Mouse (Mus musculus): Measurements from ENCODE around the gene Osm.

The Osm gene

DNA sequence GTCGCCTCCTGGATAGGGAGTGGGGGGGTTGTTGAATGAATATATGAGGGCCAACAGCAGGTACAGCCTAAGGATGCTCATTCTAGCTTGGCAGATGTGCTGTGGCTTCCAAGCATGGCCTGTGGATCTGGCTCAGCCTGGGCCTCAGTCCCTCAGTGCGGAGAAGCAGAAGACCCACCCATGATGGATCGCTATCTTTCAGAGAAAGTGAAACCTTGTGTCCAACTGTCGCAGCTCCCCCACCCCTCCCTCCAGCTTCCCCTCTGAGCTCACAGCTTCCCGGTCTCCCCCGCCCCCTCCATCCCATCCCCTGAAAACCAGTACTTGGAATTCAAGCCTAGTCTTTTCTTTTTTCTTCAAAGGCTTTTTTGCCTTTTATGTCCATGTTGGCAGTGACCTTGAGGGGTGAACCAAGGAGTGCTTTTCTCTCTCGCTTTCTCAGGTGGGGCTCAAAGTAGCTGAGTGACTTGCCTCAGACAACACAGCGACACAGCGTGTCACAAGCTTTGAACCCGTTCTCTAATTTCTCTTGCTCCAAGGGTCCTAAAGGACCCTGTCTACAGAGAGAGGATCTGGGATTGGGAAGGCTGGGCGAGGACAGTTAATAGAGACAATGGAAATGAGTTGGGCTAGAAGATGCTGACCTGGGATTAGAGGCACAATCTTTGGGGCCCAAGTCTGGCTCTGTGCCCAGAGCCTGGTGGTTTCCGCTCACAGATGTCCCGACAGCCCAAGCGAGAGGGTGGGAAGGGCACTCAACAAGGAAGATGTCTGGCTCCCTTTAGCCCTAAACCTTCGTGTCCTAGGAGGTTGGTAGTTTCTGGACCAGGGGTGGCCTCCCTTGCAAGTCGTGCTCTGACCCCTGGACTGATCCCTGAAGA lies at the start of gene Osm:
Osm (plus strand) TSS at position 756 of the 881 bp plus-strand sequence.
- DNase-seq (ENCODE audit: low spot score in 2 of 2), result peak in 1 of 2 experiments; percentile 32

DNA sequence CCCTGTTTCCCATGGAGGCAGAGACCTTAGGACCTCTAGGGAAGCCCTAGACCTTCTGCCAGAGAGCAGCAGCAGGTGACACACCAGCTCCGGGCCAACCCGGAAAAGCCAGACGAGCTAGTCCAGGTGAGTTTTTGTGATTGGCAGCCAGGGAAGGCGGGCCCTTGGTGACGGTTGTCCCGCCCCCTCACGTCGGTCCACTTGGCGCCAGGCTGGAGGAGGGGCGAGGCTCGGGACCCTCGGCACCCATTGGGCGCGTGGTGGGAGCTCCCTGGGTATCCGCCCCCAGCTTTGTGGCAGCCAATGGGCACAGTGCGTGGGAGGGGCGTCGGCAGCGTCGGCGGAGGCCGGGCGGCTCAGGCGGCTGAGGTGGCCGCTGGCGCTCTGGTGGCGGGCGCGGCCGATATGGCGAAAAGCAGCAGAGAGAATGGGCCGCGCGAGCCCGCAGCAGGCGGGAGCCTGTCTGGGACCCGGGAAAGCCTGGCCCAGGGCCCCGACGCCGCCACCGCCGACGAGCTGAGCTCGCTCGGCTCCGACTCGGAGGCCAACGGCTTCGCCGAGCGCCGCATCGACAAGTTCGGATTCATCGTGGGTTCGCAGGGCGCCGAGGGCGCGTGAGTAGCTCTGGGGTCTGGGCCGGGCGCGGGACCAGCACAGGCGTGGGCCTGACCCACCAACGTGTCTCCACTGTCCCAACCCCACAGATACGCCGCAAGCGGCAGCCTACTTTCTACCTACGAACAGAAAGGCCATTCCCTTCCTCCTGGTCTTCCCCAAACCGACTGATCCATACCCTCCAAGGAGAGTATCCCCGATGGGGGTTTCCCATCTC lies 49.5 kb upstream of the Osm start, which contains the start of gene Tbc1d10a:
Tbc1d10a (plus strand) TSS at position 304 of the 832 bp plus-strand sequence.
- DNase-seq (ENCODE audit: low spot score in 2 of 2), result peak; percentile 98 to 99

DNA sequence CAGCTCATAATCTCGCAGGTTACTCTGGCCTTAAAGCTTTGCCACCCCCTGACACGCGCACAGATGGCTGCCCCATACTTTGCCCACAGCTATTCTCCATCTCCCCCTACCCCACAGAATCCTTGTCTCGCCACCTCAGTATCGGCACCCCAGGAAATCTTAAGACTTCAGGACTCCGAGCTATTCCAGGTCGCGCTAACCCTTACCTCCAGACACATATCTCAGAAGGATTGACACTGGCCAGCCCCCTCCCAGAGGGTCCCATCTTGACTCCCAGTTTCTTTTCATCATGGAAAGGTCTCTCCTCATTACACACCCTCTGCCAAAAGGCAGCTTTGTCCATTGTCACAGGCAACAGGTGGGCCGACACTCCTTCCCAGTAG lies 48.9 kb upstream of the Osm start:
- DNase-seq (ENCODE audit: low spot score in 2 of 2), result no peak

DNA sequence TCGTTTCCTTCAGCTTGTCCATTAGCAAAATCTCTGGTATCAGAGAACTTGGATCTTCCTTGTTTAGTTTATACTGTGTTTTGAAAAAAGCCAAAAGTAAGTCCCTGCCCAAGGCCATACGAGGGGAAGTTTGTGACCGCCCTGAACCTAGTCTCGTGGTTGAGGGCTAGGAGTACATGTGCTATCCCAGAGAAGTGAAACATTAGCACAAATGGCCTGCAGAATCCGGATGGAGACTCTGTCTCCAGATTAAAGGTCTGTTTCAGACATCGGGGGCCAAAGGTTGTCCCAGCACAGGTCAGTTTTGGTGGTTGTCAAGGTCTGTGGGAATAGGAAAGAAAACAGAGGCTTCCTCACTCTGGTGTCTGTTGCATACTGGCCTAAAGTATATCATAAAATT lies 47.0 kb upstream of the Osm start:
- no peak for DNase-seq (ENCODE audit: low spot score in 2 of 2)

DNA sequence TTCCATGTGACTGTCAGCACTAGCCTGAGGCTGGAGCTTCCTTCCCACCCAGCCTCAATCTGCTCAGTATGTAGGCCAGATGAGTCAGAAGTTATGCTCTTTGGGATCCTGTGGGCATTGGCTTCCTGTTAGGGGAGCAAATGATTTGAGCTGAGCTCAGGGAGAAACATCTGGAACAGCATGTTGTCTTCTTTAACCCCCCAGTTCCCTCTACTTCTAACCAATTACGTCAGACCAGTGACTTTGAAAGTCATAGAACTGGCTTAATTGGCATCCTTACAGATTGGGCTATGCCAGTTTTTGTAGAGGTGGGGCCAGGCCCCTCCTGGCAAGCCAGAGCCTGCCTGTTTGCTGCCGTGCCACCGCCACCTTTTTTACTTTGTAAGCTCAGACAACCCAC lies 45.5 kb upstream of the Osm start:
- DNase-seq (ENCODE audit: low spot score in 2 of 2), result no peak

DNA sequence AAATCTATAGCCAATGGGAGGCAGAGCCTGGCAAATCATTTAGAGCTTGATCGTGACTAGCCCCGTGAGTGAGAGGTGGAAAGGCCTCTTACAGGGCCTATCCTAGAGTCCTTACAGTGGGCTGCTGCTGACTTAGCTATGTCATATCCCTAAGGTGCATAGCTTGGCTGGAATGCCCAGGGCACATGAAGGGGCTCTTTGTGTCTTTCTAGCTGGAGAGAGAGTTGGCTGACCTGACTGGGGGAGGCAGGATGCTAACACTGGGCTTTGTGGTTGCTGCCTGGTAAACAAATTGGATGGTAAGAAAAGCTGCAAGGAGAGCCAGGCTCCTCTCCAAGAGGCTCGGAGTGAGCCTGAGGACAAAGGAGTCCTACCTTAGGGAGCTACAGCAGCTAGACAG lies 43.5 kb upstream of the Osm start:
- no peak for DNase-seq (ENCODE audit: low spot score in 2 of 2)

DNA sequence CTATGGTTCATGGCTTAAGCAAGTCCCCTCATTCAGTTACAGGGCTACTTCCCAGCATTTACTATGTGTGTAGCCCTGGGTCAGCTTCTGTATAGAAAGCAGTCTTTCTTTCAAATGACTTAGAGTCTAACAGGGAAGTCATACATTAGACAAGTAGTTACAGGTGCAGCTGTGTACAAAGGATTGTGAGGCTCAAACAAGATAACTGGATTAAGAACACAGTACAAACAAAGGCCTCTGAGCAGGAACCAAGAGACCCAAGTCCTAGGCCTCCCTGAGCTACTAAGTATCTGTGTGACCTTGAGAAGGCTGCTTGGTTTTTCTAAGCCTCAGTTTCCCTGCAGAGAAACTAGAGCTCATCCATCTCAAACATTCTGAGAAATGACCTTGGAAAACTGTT lies 42.8 kb upstream of the Osm start:
- DNase-seq (ENCODE audit: low spot score in 2 of 2), result no peak

DNA sequence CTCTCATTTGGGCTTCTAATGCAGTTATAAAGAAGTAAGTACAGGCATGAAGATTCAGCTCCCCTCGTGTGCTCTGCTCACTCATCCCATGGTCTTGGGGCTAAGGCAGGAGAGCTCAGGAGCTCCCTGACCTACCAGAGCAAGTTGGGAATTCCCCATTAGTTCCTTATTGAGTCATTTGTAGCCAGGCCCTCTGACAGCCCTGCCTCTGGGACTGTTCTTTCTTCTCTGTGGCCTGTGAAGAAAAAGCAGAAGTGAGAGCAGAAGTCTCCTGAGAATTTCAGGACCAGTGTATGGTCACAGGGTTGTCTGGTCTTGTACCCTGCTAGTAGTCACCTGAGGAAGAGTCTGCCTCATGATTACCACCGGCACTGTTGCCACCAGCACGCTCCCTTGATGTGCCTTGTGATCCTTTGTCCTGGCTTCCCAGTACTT lies 40.6 kb upstream of the Osm start:
- no peak for DNase-seq (ENCODE audit: low spot score in 2 of 2)

DNA sequence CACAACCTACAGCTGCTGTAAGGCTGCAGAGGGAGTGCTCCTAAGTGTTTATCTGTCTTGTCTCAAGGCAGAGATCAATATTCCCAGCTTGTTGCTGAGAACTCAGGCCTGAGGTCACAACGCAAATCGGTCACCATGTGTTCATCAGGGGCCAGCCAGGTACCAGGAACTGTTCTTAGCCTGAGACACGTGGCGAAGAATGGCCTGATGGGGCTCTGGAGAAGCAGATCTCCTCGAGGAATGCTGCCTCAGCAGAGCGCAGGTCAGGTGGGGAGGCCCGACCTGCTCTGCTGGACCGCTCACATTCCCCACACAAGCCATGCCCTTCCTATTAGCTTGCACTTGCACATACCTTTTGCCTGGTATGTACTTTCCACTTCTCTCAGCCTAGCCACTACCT lies 39.6 kb upstream of the Osm start:
- DNase-seq (ENCODE audit: low spot score in 2 of 2), result no peak

DNA sequence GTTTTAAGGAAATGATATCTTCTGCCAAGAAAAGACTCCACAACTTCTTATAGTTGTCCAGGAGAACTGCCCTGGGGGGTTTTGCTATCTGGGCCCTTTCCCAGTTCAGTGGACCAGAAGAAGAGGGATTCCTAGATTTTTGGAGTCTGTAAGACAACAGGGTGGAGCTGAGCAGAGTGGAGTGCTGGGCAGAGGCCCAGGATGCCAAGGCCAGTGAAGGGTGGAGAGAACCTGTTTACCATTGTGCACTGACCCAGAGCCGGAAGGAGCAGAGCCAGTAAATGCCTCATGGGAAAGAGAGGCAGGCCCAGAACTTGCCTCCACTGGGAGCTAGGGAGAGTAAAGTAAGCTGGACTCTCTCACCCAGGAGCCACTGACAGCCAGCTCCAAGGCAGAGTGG lies 38.5 kb upstream of the Osm start:
- DNase-seq (ENCODE audit: low spot score in 2 of 2), result no peak

DNA sequence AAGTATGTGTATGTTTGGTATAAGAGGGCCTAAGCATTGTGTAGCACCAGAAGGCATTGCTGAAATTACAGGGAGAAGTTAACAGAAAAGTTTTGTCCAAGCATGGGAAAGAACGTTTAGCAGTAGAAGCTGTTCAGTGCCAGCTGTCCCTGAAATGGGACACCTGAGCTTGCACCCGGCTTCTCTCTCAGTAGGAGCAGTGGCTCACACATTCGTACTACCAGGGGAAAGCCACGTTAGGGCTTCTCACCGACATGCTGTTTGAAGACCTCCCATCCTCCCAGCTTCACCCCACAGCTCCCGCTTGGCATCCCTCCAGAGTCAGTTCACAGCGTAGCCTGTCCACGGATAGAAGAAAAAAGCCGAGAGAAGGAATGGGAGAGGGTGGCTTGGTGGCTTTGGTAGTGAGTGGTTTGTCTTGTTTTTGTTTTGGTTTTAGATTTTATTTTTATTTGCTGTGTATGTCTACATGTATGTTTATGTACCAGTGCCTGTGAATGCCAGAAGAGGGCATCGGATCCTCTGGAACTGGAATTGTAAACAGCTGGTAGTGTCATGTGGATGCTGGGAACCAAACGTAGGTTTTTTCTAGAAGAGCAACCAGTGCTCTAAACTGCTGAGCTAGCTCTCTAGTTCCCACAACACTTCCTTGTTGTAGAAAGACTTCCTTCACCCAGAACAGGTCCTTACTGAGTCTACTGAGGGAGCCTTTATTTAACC lies 34.1 kb upstream of the Osm start:
- no peak for DNase-seq (ENCODE audit: low spot score in 2 of 2)

DNA sequence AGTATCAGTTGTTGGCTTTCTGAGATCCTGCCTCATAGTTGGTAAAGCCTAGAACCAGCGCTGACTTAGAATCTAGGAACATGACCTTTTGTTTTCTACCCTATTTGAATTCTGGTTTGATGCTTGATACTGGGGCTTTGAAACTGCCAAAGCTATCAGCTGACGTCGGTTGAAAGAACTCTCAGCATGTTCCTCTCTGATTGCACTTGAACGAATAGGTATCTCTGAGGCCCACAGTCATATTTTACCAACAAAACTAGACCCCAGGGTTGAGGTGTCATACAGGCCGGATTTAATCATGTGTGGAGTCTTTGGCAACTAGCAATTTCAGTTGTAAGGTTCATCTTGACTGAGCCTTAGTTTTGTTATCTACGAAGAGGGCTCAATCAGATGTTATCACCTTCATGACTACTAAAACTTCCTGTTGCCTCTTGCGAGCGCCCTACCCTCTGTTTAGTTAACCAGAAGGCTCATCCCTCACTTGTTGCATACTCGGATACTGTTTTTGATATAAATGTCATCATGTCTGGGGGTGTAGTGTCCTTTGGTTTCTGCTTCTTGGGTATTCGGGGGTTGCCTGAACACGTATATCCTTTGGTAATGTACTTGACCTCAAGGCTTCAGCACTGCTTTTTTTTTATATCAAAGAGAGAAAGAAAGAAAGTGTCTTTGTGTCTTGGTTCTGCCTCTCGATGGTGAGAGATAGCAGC lies 33.1 kb upstream of the Osm start:
- DNase-seq (ENCODE audit: low spot score in 2 of 2), result no peak

DNA sequence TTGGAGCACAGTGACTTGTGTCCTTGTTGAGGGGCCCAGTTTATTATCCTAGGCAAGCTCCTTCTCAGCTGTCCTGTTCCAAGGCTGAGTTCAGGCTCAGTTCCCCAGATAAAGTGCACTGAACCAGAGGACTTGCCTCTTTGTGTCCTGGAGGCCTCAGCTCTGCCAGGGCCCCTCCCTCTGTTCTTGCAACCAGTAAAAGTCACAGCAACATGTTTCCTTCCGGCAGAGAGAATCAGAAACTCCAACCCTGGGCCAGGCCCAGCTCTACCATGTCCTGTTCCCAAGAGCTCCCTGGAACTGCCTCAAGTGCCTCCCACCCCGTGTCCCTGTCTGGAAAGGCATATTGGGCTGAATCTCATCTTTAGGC lies 32.5 kb upstream of the Osm start:
- peak; percentile 46 to 59 for DNase-seq (ENCODE audit: low spot score in 2 of 2)

DNA sequence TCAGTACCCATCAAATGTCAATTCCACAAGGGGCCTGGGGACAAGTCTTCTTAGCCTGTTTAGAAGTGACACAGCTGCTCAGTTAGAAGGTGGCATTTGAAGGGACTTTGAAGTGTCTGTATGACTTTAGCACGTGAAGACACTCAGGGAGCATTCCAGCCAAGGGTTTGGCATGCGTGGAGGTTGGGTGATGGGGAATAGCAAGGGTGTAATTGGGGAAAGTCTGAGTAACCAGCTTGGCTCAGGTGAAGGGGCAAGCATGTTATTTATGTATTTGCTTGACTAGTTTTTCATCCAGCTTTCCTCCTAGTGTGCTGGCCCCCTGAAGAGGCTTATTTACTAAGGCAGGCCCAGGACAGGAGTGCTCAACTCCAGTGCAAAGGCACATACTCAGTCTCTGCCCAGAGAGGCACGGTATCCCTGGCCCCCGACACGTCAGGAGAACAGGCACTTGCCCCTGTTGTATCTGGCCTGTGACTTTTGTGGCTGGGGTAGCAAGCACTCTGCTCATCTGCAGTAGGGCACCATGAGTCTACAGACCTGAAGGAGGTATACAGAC lies 31.0 kb upstream of the Osm start:
- no peak for DNase-seq (ENCODE audit: low spot score in 2 of 2)

DNA sequence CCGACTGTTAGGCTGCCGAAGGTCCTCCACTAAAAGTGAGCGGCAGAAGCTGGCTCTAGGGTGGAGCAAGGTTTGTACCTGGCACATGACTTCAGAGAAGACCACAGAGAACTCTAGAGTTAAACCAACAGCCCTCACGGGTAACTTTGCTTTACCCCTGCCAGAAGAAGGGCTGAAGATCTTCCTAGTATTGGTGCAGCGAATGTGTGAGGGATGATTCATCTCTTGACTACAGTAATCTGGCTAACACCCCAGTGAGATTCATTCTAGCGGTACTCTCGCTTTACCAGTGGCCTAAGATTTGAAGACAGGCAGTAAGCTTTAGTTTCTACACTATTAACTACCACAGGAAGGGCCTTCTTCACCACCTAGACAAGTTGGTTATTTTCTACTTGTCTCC lies 30.3 kb upstream of the Osm start:
- DNase-seq (ENCODE audit: low spot score in 2 of 2), result no peak

DNA sequence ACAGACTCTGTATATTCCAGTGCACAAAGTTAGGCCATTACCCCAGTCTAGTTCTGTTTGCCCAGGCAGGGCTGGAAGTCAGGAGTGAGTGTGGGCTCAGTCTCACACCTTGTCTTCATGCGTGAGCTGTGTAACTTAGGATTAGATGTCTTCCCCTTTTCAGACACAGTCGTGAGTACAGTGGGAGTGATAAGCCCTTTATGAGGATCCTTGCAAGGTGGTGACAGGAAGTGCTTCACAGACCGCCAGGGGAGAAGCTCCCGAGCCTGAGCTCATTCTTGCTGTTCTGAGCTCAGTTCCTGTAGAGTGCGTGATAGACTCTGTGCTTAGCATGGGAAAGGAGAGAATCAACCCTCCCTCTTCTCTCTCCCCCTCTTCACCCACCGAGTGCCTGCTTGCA lies 29.7 kb upstream of the Osm start:
- peak; percentile 34 to 45 for DNase-seq (ENCODE audit: low spot score in 2 of 2)

DNA sequence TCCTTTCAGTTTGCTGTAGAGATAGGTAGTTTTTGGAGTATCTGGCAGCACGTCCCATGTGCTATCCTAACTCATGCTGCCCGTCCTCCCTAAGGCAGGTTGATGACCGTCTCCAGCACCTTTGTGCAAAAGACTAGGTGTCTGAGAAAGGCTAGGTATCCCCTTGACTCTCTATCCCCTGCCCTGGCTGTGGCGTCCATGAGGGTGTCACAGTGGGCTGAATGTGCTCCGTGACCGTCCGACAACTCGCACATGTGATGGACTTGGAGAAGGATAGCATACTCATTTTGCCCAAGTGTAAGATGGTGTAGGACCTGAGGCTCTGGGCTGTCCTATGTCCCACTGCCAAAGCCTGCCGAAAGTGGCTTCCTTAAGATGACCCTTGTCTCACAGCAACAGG lies 28.6 kb upstream of the Osm start:
- no peak for DNase-seq (ENCODE audit: low spot score in 2 of 2)

DNA sequence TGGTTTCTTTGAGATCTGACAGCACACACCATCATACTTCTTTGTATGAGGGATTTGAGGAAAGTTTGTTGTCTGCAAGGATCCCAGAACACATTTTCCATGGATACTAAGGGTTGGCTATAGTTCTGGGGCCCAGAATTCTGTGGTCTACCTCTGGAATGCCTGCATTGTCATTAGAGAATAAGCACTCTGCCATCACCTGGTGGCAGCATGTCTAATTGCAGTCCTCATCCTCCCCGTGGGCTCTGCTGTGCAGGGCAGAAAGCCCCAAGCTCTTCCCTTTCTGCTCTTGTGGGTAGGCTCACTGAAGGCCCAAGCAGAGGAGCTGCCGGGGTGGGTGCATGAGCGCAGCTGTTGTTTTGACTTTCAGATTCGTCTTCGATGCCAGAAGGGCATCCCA lies 26.7 kb upstream of the Osm start:
- no peak for DNase-seq (ENCODE audit: low spot score in 2 of 2)

DNA sequence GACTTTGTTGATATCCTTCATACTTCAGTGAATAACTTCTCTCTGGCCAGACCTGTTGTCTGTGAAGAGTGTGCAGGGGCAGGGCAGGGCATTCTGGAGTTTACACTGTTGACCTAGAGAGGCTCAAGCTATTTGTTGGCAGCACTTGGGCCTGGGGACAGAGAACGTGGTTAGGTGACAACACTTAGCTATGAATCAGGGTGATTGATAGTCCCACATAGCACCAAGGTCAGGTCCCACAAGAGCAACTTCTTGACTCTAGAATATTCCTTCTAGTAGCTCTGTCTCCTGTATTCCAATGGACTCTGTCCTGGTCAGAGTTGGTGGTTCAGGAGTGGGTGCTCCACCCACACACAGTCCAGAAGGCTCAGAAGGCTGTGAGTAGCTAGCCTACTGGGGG lies 25.4 kb upstream of the Osm start:
- DNase-seq (ENCODE audit: low spot score in 2 of 2), result no peak

DNA sequence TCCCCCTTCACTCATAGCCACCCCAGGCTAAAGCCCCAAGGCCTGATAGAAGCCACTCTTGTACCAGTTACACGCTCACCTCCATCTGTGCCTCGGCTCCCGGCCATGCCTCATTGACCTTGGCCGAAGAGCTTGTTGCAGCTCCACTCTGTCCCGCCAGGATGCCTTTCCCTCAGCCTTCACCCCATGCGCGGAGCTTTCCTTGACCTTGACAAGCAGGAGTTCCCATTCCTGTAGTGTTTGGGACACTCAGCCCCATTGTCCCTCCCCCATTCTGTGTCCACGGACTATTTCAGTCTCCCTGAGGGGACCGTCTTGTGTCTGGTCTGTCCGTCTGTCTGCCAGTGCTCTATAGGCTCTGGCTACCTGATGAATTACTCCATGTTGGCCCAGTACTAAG lies 23.1 kb upstream of the Osm start:
- DNase-seq (ENCODE audit: low spot score in 2 of 2), result no peak

DNA sequence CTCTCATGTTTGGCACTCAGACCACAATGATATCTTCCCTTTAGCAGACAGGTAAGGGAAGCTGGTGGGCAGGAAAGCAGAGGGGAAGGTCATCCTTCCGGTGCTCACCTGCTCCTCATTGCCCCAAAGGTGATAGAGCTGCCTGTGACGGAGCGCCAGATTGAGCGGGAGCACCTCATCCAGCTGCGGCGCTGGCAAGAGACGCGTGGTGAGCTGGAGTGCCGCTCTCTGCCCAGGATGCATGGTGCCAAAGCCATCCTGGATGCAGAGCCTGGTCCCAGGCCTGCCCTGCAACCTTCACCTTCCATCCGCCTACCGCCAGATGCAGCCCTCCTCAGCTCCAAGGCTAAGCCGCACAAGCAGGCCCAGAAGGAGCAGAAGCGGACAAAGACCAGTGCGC lies 21.6 kb upstream of the Osm start:
- no peak for DNase-seq (ENCODE audit: low spot score in 2 of 2)

Measured in thymus, postnatal 10 days (tissue).